In the genomic region with DNA sequence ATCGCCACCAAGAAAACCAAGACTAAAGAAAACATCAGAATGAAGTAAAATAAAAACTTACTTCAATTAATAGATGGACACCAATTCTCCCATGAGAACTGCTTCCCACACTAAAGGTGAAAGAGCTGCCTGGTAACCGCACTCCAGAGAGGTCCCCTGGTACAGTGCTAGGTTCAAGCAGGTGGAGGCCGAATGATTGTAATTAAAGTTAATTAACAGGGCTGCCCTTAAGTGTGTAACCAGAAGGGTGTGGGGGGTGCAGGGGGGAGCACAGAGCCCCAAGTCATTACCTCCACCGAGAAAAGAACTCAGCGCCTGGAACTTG, we compare ENCODE assay signal across 9 mouse cellular contexts. TPM values are rescaled to one million over a fixed set of nuclear protein-coding genes. Genes with fewer than 3 reads are reported as not detected.
A peak's percentile ranks its signal among the peaks of the same experiment; 100 is the strongest.
DNase-seq lines count a peak whose midpoint lies in the region; ATAC-seq and TF ChIP-seq lines count a peak whose summit lies in the region.
"Had no signal": no experiment of that assay in that cellular context is flagged by ENCODE, and none has a peak within 500 bp of the region (broad histone marks: within the 10 kb centered on the region; RNA-seq: fewer than 3 reads in every experiment).

No protein-coding gene starts in this region.

- H3K4me1 ChIP-seq in heart, embryonic 14.5 days (ENCODE audit: control insufficient read depth in 2 of 2, insufficient read depth in 2 of 2, low read length in 2 of 2), result peaks cover 9 to 15% of the 10 kb centered on the region in 2 experiments
- no peaks in the 10 kb centered on the region; the same call in 1 of the 2 replicates for H3K4me1 ChIP-seq in bone marrow, adult 2 months (ENCODE audit: control insufficient read depth, insufficient read depth, low read length)
- peaks cover 10% of the 10 kb centered on the region for H3K4me1 ChIP-seq in hindbrain, embryonic 15.5 days (replicated peaks)
- peaks cover 3% of the 10 kb centered on the region for H3K4me1 ChIP-seq in midbrain, embryonic 10.5 days

- no peak for ATAC-seq in heart, embryonic 14.5 days (ENCODE audit: insufficient number of reproducible peaks, insufficient read depth, low FRiP score, low read depth)
- peak; percentile 40; the same call in 1 of the 2 replicates for ATAC-seq in hindbrain, embryonic 15.5 days (ENCODE audit: low FRiP score, low read depth)
- no peak for ATAC-seq in monocyte, adult 5-6 weeks (replicated peaks; ENCODE audit: insufficient number of reproducible peaks, low FRiP score, low TSS enrichment, poor library complexity, severe bottlenecking)

- TF ChIP-seq CTCF in bone marrow, adult 2 months (IDR thresholded peaks at IDR 0.05; ENCODE audit: control insufficient read depth, insufficient read depth, low read length), result no peak

- DNase-seq in heart, postnatal 14 days, result no peak
- DNase-seq in midbrain, embryonic 10.5 days (ENCODE audit: low spot score), result no peak
- DNase-seq in thymus, postnatal 10 days (ENCODE audit: low spot score in 2 of 2), result no peak
- no peak for DNase-seq in thymus, adult 18-20 months

- H3K27ac ChIP-seq in heart, embryonic 14.5 days (replicated peaks in 1 of 2; ENCODE audit: control insufficient read depth in 1 of 2, insufficient read depth in 1 of 2, low read depth in 2 of 2, low read length in 2 of 2), result no peak overlapping the region
- peak overlapping the region; percentile 78 for H3K27ac ChIP-seq in bone marrow, adult 2 months (ENCODE audit: control insufficient read depth, insufficient read depth, low read depth, low read length, poor library complexity)
- no peak overlapping the region for H3K27ac ChIP-seq in hindbrain, embryonic 15.5 days (replicated peaks)
- H3K27ac ChIP-seq in midbrain, embryonic 10.5 days (replicated peaks), result peak overlapping the region; percentile 72

- H3K4me3 ChIP-seq in heart, embryonic 14.5 days (ENCODE audit: control insufficient read depth in 1 of 2, insufficient read depth in 1 of 2, low read depth in 1 of 2, low read length in 2 of 2), result peak overlapping the region; percentile 69 to 87
- peak overlapping the region; percentile 79 for H3K4me3 ChIP-seq in bone marrow, adult 2 months (replicated peaks; ENCODE audit: control insufficient read depth, low read depth, low read length)
- H3K4me3 ChIP-seq in hindbrain, embryonic 15.5 days, result peak overlapping the region; percentile 75
- H3K4me3 ChIP-seq in midbrain, embryonic 10.5 days, result peak overlapping the region; percentile 72

- TF ChIP-seq POLR2A in bone marrow, adult 2 months (IDR thresholded peaks at IDR 0.05; ENCODE audit: borderline replicate concordance, control insufficient read depth, low read depth, low read length), result no peak

- no peaks in the 10 kb centered on the region for H3K27me3 ChIP-seq in heart, embryonic 14.5 days (ENCODE audit: control insufficient read depth, insufficient read depth, low read length)
- H3K27me3 ChIP-seq in hindbrain, embryonic 15.5 days, result no peaks in the 10 kb centered on the region
- peaks cover 37% of the 10 kb centered on the region for H3K27me3 ChIP-seq in midbrain, embryonic 10.5 days (ENCODE audit: low read depth, poor library complexity, severe bottlenecking)

- intact Hi-C loops in heart, postnatal 14 days (cut with DNase I), result loop anchor here (10.0 kb wide), 1 partner anchor 51 kb away; no protein-coding TSS in a partner anchor

- no peaks in the 10 kb centered on the region for H3K9me3 ChIP-seq in heart, embryonic 14.5 days (ENCODE audit: control insufficient read depth, low read length)
- no peaks in the 10 kb centered on the region for H3K9me3 ChIP-seq in hindbrain, embryonic 15.5 days
- no peaks in the 10 kb centered on the region for H3K9me3 ChIP-seq in midbrain, embryonic 10.5 days (replicated peaks)

- H3K9ac ChIP-seq in heart, embryonic 14.5 days (ENCODE audit: low read length), result peak overlapping the region; percentile 76
- H3K9ac ChIP-seq in hindbrain, embryonic 15.5 days, result peak overlapping the region; percentile 64

- no peaks in the 10 kb centered on the region for H3K36me3 ChIP-seq in heart, embryonic 14.5 days (ENCODE audit: control insufficient read depth, insufficient read depth, low read length)
- no peaks in the 10 kb centered on the region for H3K36me3 ChIP-seq in hindbrain, embryonic 15.5 days
- no peaks in the 10 kb centered on the region for H3K36me3 ChIP-seq in midbrain, embryonic 10.5 days

- WGBS in heart, embryonic 14.5 days, result 19% methylated on average over 5 of the region's 5 CpGs
- 12% methylated on average over 5 of the region's 5 CpGs for WGBS in bone marrow, adult 2 months
- WGBS in hindbrain, embryonic 15.5 days, result 14% methylated on average over 5 of the region's 5 CpGs
- WGBS in midbrain, embryonic 10.5 days, result 18% methylated on average over 5 of the region's 5 CpGs

- peak overlapping the region; percentile 74 for H3K4me2 ChIP-seq in heart, embryonic 14.5 days (ENCODE audit: low read length)
- H3K4me2 ChIP-seq in hindbrain, embryonic 15.5 days, result peak overlapping the region; percentile 93

RNA-seq across cellular contexts. Expression of a gene that starts 0.5 kb away (rescaled TPM):
- polyA plus RNA-seq in heart, embryonic 14.5 days (2014; fragmentation: Nextera tagmentation; extraction: Ambion mirVana), result 2.9 and 4.9 TPM in 2 replicates
- total RNA-seq in heart, postnatal 14 days (2021), result 1 to 10 TPM; 8.7 to 9.2 TPM
- polyA plus RNA-seq in bone marrow, adult 2 months (2011; ENCODE audit: insufficient read depth, insufficient read length, low replicate concordance, missing spikeins), result 6.0 and 8.4 TPM in 2 replicates
- polyA plus RNA-seq in hindbrain, embryonic 15.5 days (2015; fragmentation: Nextera tagmentation; extraction: Ambion mirVana), result 5.3 and 7.8 TPM in 2 replicates
- 0.94 and 1.3 TPM in 2 replicates for polyA plus RNA-seq in midbrain, embryonic 10.5 days (2016; fragmentation: Nextera tagmentation; extraction: Ambion mirVana)
- 68.8 to 147 TPM (median 72.8 TPM) in 3 replicates for total RNA-seq in monocyte, adult 5-6 weeks (2017)
- total RNA-seq: MEL had no signal

RNA-seq across cellular contexts. Expression of a gene that starts 48.2 kb away (rescaled TPM):
- 0.11 TPM in 1 of 2 replicates, not detected in the other for polyA plus RNA-seq in heart, embryonic 14.5 days (2014; fragmentation: Nextera tagmentation; extraction: Ambion mirVana)
- under 1 TPM in 1 of 2 experiments, not detected in 1; 0.12 TPM for total RNA-seq in heart, postnatal 14 days (2021)
- polyA plus RNA-seq in bone marrow, adult 2 months (2011; ENCODE audit: insufficient read depth, insufficient read length, low replicate concordance, missing spikeins), result not detected in 2 replicates
- not detected in 2 replicates for polyA plus RNA-seq in hindbrain, embryonic 15.5 days (2015; fragmentation: Nextera tagmentation; extraction: Ambion mirVana)
- polyA plus RNA-seq in midbrain, embryonic 10.5 days (2016; fragmentation: Nextera tagmentation; extraction: Ambion mirVana), result not detected in 2 replicates
- total RNA-seq in monocyte, adult 5-6 weeks (2017), result not detected in 3 replicates
- total RNA-seq: MEL had no signal

Comparison
In these comparisons a context has a peak if more than half of its experiments do, and no peak if none do; other contexts are left out.
1. H3K27ac ChIP-seq: peak in bone marrow, adult 2 months (single experiment) and midbrain, embryonic 10.5 days (single experiment); none in heart, embryonic 14.5 days (0 of 2) and hindbrain, embryonic 15.5 days (single experiment).
2. Peak in every context shown above with its lines, with median percentiles within 50 percentile points of each other: H3K4me3 ChIP-seq.